Mouse (Mus musculus) thymus, adult 2 months (tissue): ENCODE measurements around the gene Crybg3.

Source experiments
- CTCF ChIP-seq: fragments of 200-500 bp; IDR thresholded peaks from 2 replicates; pipeline ENCODE4 v1.5.1; 2012; ENCODE audit warnings: mild to moderate bottlenecking, control low read depth, low read length, moderate library complexity, borderline replicate concordance; ENCODE audit not compliant: control insufficient read depth, poor library complexity, insufficient read depth; ENCODE audit errors: extremely low read depth
- POLR2A ChIP-seq: fragments of 200-500 bp; IDR thresholded peaks from 2 replicates; pipeline ENCODE4 v1.6.1; 2012; ENCODE audit warnings: mild to moderate bottlenecking, low read length, control low read depth, moderate library complexity; ENCODE audit not compliant: control insufficient read depth, poor library complexity, insufficient read depth; ENCODE audit errors: extremely low read depth

DNA sequence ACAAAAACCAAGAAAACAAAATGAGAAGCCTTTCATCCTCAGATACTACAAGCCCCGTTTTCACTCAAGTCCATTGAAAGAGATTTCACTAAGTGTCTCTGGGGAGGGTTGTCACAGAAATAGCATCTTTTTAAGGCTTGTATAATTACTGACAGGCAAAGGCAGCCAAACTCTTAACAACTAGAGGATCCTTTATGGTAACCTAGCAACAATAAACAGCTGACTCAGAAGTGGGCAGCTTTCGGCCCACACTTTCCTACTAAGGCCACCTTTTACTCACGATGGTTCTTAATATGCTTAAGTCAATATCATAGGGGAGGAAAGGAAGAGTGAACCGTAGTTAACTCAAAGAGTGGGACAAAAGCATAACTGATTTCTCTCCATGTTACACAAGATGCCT lies 53.3 kb downstream of the Crybg3 start:
- TF ChIP-seq CTCF (no peak), POLR2A (no peak)
